8 mouse cellular contexts compared by ENCODE assay signal in the genomic region with DNA sequence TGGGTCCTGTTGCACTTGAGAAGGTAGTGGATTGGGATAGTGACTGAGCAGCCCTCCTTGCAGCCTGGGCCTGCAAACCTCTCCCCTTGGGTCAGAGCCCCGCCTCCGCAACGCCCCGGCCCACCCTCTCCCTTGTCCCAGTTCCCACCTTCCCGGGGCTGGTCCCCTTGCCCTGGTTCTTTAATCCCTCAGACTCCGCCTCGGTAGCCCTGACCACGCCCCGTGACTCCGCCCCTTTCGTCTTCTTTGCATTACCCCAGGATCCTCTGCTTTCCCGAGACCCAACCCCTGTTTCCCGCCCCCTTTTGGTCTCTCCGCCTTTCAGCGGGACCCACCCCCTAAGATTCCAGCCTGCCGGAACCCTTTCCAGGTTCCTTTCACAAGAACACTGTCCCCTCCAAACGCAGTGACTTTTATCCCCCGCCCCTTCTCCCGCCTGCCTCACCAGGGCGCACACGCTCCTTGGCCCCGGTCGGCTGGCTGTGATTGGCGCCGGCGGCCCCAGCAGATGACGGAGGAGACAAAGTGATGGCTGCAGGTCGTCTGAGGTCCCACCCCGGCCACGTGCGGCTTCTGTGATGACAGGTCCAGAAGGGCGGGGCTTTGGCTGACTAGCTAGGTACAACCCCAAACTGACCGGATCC. TPM values are rescaled to one million over a fixed set of nuclear protein-coding genes. Genes with fewer than 3 reads are reported as not detected.
DNase-seq lines count a peak whose midpoint lies in the region; ATAC-seq and TF ChIP-seq lines count a peak whose summit lies in the region.

Fam214b (minus strand) TSS at position 562 of the 644 bp plus-strand sequence.

- ATAC-seq in G1E (ENCODE audit: extremely low read depth, insufficient number of reproducible peaks, low FRiP score, poor library complexity, severe bottlenecking) = peak; percentile 85
- peak; percentile 89 for ATAC-seq in forebrain, embryonic 16.5 days
- ATAC-seq in lung, embryonic 14.5 days (ENCODE audit: insufficient read depth) = peak; percentile 93

- intact Hi-C loops in heart, postnatal 36 days (cut with DNase I) = loop anchor here (2.0 kb wide), 2 partner anchors 199 to 515 kb away; no protein-coding TSS in a partner anchor

- H3K4me3 ChIP-seq in G1E (ENCODE audit: low read depth, low read length) = peak within 1 kb of the TSS; percentile 73
- peak within 1 kb of the TSS; percentile 74 for H3K4me3 ChIP-seq in forebrain, embryonic 16.5 days (replicated peaks; ENCODE audit: low read length)
- peak within 1 kb of the TSS; percentile 82 for H3K4me3 ChIP-seq in layer of hippocampus, adult 2 months
- peak within 1 kb of the TSS; percentile 50 for H3K4me3 ChIP-seq in lung, embryonic 14.5 days (ENCODE audit: low read depth, low read length)
- H3K4me3 ChIP-seq in olfactory bulb, adult 2 months (ENCODE audit: insufficient read depth, low read depth, low read length) = peak within 1 kb of the TSS; percentile 56
- H3K4me3 ChIP-seq in thymus, adult 2 months (ENCODE audit: control insufficient read depth, insufficient read depth, low read length) = peak within 1 kb of the TSS; percentile 39

- H3K4me2 ChIP-seq in forebrain, embryonic 16.5 days (ENCODE audit: low read length) = peak within 1 kb of the TSS; percentile 86
- peak within 1 kb of the TSS; percentile 76 for H3K4me2 ChIP-seq in lung, embryonic 14.5 days

- H3K9ac ChIP-seq in forebrain, embryonic 16.5 days (replicated peaks; ENCODE audit: low read depth, low read length) = peak within 1 kb of the TSS; percentile 72
- H3K9ac ChIP-seq in lung, embryonic 14.5 days = peak within 1 kb of the TSS; percentile 48

- WGBS in forebrain, embryonic 16.5 days = under 1% methylated on average over 33 of the region's 33 CpGs
- WGBS in lung, embryonic 14.5 days = under 1% methylated on average over 33 of the region's 33 CpGs
- WGBS in olfactory bulb, adult 2 months = 1% methylated on average over 31 of the region's 33 CpGs
- under 1% methylated on average over 33 of the region's 33 CpGs for WGBS in thymus, adult 2 months

- TF ChIP-seq CTCF in G1E (IDR thresholded peaks at IDR 0.05; ENCODE audit: low read depth, low read length) = no peak
- TF ChIP-seq CTCF in layer of hippocampus, adult 2 months (conservative IDR thresholded peaks at IDR 0.05) = no peak
- no peak for TF ChIP-seq CTCF in lung, embryonic 14.5 days (IDR thresholded peaks at IDR 0.05; ENCODE audit: low read depth)
- TF ChIP-seq CTCF in olfactory bulb, adult 2 months (IDR thresholded peaks at IDR 0.05; ENCODE audit: insufficient read depth, low read depth, low read length) = no peak
- TF ChIP-seq CTCF in thymus, adult 2 months (IDR thresholded peaks at IDR 0.05; ENCODE audit: borderline replicate concordance, control insufficient read depth, extremely low read depth, insufficient read depth, low read length, poor library complexity) = no peak

- peak; percentile 65 for DNase-seq in G1E (ENCODE audit: low spot score)
- DNase-seq in cerebellum, adult 18-20 months = peak; percentile 92 to 97
- peak; percentile 97 to 99 for DNase-seq in heart, postnatal 36 days
- peak; percentile 94 to 96 for DNase-seq in layer of hippocampus, adult 2 months (ENCODE audit: low spot score in 2 of 2)
- DNase-seq in lung, embryonic 14.5 days = peak; percentile 99
- peak; percentile 79 for DNase-seq in thymus, adult 2 months

- H3K27me3 ChIP-seq in G1E (ENCODE audit: insufficient read depth, low read length) = peaks cover 9% of the 10 kb centered on the region
- no peaks in the 10 kb centered on the region for H3K27me3 ChIP-seq in forebrain, embryonic 16.5 days (replicated peaks; ENCODE audit: control insufficient read depth, insufficient read depth, low read length)
- no peaks in the 10 kb centered on the region for H3K27me3 ChIP-seq in lung, embryonic 14.5 days (ENCODE audit: insufficient read depth, low read length)
- no peaks in the 10 kb centered on the region for H3K27me3 ChIP-seq in thymus, adult 2 months (ENCODE audit: control insufficient read depth, insufficient read depth, low read length)

- TF ChIP-seq POLR2A in olfactory bulb, adult 2 months (IDR thresholded peaks at IDR 0.05; ENCODE audit: insufficient read depth, low read depth, low read length) = 0 out of 2 replicates have a peak, but pooled peaks have one; percentile 13
- no peak for TF ChIP-seq POLR2A in thymus, adult 2 months (IDR thresholded peaks at IDR 0.05; ENCODE audit: control insufficient read depth, extremely low read depth, insufficient read depth, low read length, poor library complexity)

- no peaks in the 10 kb centered on the region for H3K9me3 ChIP-seq in G1E (replicated peaks)
- no peaks in the 10 kb centered on the region for H3K9me3 ChIP-seq in forebrain, embryonic 16.5 days (ENCODE audit: control insufficient read depth, low read length)
- H3K9me3 ChIP-seq in lung, embryonic 14.5 days (ENCODE audit: low read depth, low read length) = no peaks in the 10 kb centered on the region

- peak within 1 kb of the TSS; percentile 95 for H3K27ac ChIP-seq in forebrain, embryonic 16.5 days (ENCODE audit: low read length)
- peak within 1 kb of the TSS; percentile 77 for H3K27ac ChIP-seq in layer of hippocampus, adult 2 months
- 0 out of 2 replicates have a peak within 1 kb of the TSS, but pooled peaks have one; percentile 65 for H3K27ac ChIP-seq in lung, embryonic 14.5 days (ENCODE audit: low read depth)
- H3K27ac ChIP-seq in olfactory bulb, adult 2 months (ENCODE audit: insufficient read depth, low read depth, low read length) = no peak within 1 kb of the TSS
- no peak within 1 kb of the TSS for H3K27ac ChIP-seq in thymus, adult 2 months (ENCODE audit: control insufficient read depth, insufficient read depth, low read length)

- H3K4me1 ChIP-seq in G1E (ENCODE audit: insufficient read depth, low read depth, low read length) = peaks cover 54% of the 10 kb centered on the region
- peaks cover 31% of the 10 kb centered on the region for H3K4me1 ChIP-seq in forebrain, embryonic 16.5 days (replicated peaks; ENCODE audit: control insufficient read depth, insufficient read depth, low read length)
- H3K4me1 ChIP-seq in lung, embryonic 14.5 days (ENCODE audit: insufficient read depth) = peaks cover 6% of the 10 kb centered on the region; the same call in 1 of the 2 replicates
- peaks cover 17% of the 10 kb centered on the region for H3K4me1 ChIP-seq in olfactory bulb, adult 2 months (ENCODE audit: control insufficient read depth, insufficient read depth, low read length)
- H3K4me1 ChIP-seq in thymus, adult 2 months (replicated peaks; ENCODE audit: control insufficient read depth, insufficient read depth, low read length) = peaks cover 11% of the 10 kb centered on the region

- no peaks in the 10 kb centered on the region for H3K36me3 ChIP-seq in G1E (replicated peaks)
- no peaks in the 10 kb centered on the region for H3K36me3 ChIP-seq in forebrain, embryonic 16.5 days (ENCODE audit: control insufficient read depth, insufficient read depth)
- no peaks in the 10 kb centered on the region for H3K36me3 ChIP-seq in lung, embryonic 14.5 days (ENCODE audit: insufficient read depth)
- no peaks in the 10 kb centered on the region for H3K36me3 ChIP-seq in thymus, adult 2 months (ENCODE audit: control insufficient read depth, insufficient read depth, low read length)

RNA-seq across cellular contexts. Expression of gene Fam214b, which starts in this region (rescaled TPM):
- total RNA-seq in G1E (2014; fragmentation: Nextera tagmentation) (10.2 and 24.4 TPM in 2 replicates), G1E (2017) (12.6 and 17.8 TPM in 2 replicates)
- 15.0 and 17.7 TPM in 2 replicates for polyA plus RNA-seq in G1E (2012)
- polyA plus RNA-seq in forebrain, embryonic 16.5 days (2015; fragmentation: Nextera tagmentation; extraction: Ambion mirVana) = 39.2 and 48.2 TPM in 2 replicates
- 10 to 100 TPM; 26.1 to 30.0 TPM for total RNA-seq in heart, postnatal 36 days (2021)
- total RNA-seq in layer of hippocampus, adult 2 months (2021) = 10 to 100 TPM; 36.1 to 40.3 TPM
- 7.1 and 7.8 TPM in 2 replicates for polyA plus RNA-seq in lung, embryonic 14.5 days (2014; fragmentation: Nextera tagmentation; extraction: Ambion mirVana)
- polyA plus RNA-seq in olfactory bulb, adult 2 months (2012; ENCODE audit: insufficient read depth, insufficient read length, low replicate concordance, missing spikeins) = not detected in 2 replicates
- polyA plus RNA-seq in thymus, adult 2 months (2012; rRNA removed) = 8.3 and 9.8 TPM in 2 replicates

Comparison
In these comparisons a context has a peak if more than half of its experiments do, and no peak if none do; other contexts are left out.
1. H3K27ac ChIP-seq: peak in forebrain, embryonic 16.5 days (single experiment), layer of hippocampus, adult 2 months (single experiment) and lung, embryonic 14.5 days (single experiment); none in olfactory bulb, adult 2 months (single experiment) and thymus, adult 2 months (single experiment).
2. Peak in every context shown above with its lines, with median percentiles within 50 percentile points of each other: ATAC-seq, DNase-seq and H3K4me3 ChIP-seq.